Mouse (Mus musculus): Measurements from ENCODE around the gene Stag2. TPM values are rescaled to one million over a fixed set of nuclear protein-coding genes. Genes with fewer than 3 reads are reported as not detected.

Stag2 gene
- polyA plus RNA-seq, 1 experiment from 2014 or later, result 31.1 TPM

- H3K27ac ChIP-seq, result peak overlapping the region; percentile 99
- DNase-seq (ENCODE audit: low spot score), result peak; percentile 93
- peak overlapping the region; percentile 65 for H3K9ac ChIP-seq (ENCODE audit: low read depth, low read length)
- TF ChIP-seq CTCF (IDR thresholded peaks at IDR 0.05; ENCODE audit: low read depth), result no peak
- WGBS, result 23% methylated on average over 17 of the region's 17 CpGs
- peak overlapping the region; percentile 50 for H3K4me3 ChIP-seq (replicated peaks; ENCODE audit: low read depth, low read length)
- ATAC-seq (replicated peaks; ENCODE audit: low FRiP score, low read depth), result peak; percentile 67
- peak overlapping the region; percentile 59 for H3K4me2 ChIP-seq (ENCODE audit: low read length)
- no peaks in the 10 kb centered on the region for H3K27me3 ChIP-seq (ENCODE audit: insufficient read depth, low read length)
- H3K9me3 ChIP-seq (replicated peaks; ENCODE audit: low read length), result no peaks in the 10 kb centered on the region
- no peaks in the 10 kb centered on the region for H3K36me3 ChIP-seq (ENCODE audit: insufficient read depth, low read length)
- H3K4me1 ChIP-seq (replicated peaks; ENCODE audit: insufficient read depth, low read length), result no peaks in the 10 kb centered on the region
Observed at GRCm38 (mm10) chrX:42151903-42152369, 2.8 kb downstream of the Stag2 start.

DNA sequence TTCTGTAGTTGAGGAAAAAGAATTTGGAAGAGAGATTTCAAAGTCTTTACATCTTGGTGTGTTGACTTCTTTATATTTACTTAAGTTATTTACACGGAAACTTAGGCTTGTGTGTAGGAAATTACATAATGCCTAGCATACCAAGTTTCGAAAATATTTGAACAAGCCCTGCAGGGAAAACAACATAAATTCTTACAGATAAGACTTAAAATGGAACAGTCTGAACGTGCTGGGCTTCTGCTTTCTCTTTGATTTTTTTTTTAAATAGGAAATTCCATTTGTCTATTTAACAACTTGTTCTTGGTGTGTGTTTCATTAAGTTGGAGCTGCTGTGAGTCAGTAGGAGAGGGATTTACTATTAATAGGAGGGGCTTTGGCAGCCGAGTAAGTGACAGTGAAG, 3.9 kb downstream of the Stag2 start:
- H3K9ac ChIP-seq (ENCODE audit: low read depth, low read length), result no peak overlapping the region

DNA sequence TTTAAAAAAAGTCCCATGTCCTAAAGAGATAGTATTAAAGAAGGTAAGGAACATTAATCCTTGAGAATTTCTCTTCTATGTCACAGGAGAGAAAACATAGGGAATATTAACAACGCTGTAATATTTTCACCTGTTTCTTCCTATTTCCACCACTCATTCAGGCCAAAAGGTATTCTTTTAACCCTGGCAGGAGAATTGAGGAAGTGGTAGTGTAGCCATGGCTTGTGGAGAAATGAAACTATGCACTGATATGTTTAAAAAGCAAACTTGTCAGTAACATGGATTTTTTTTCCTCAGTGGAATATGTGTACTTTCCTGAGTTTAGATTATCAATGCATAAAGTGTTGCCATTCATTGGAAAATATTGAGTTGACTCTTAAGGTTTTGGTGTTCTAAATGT, 16.3 kb downstream of the Stag2 start:
- Histone ChIP-seq H3K36me3 (ENCODE audit: insufficient read depth, low read length) (no peaks in the 10 kb centered on the region), H3K27ac (no peak overlapping the region), H3K27me3 (ENCODE audit: insufficient read depth, low read length) (no peaks in the 10 kb centered on the region), H3K9me3 (replicated peaks; ENCODE audit: low read length) (no peaks in the 10 kb centered on the region), H3K4me2 (ENCODE audit: low read length) (no peak overlapping the region), H3K4me1 (replicated peaks; ENCODE audit: insufficient read depth, low read length) (no peaks in the 10 kb centered on the region), H3K9ac (ENCODE audit: low read depth, low read length) (no peak overlapping the region), H3K4me3 (replicated peaks; ENCODE audit: low read depth, low read length) (no peak overlapping the region)
- WGBS, result 85% methylated on average over 1 of the region's 1 CpGs
- TF ChIP-seq CTCF (IDR thresholded peaks at IDR 0.05; ENCODE audit: low read depth), result no peak
- no peak for DNase-seq (ENCODE audit: low spot score)
- no peak for ATAC-seq (replicated peaks; ENCODE audit: low FRiP score, low read depth)

More for the DNA sequence above, 3.9 kb downstream of the Stag2 start:
- Histone ChIP-seq H3K4me3 (replicated peaks; ENCODE audit: low read depth, low read length) (peak overlapping the region; percentile 50), H3K27ac (no peak overlapping the region), H3K9me3 (replicated peaks; ENCODE audit: low read length) (no peaks in the 10 kb centered on the region), H3K4me1 (replicated peaks; ENCODE audit: insufficient read depth, low read length) (no peaks in the 10 kb centered on the region), H3K27me3 (ENCODE audit: insufficient read depth, low read length) (no peaks in the 10 kb centered on the region), H3K36me3 (ENCODE audit: insufficient read depth, low read length) (no peaks in the 10 kb centered on the region), H3K4me2 (ENCODE audit: low read length) (peak overlapping the region; percentile 59)
- DNase-seq (ENCODE audit: low spot score), result peak; percentile 49
- no peak for TF ChIP-seq CTCF (IDR thresholded peaks at IDR 0.05; ENCODE audit: low read depth)
- no peak for ATAC-seq (replicated peaks; ENCODE audit: low FRiP score, low read depth)
- WGBS, result 21% methylated on average over 4 of the region's 4 CpGs

DNA sequence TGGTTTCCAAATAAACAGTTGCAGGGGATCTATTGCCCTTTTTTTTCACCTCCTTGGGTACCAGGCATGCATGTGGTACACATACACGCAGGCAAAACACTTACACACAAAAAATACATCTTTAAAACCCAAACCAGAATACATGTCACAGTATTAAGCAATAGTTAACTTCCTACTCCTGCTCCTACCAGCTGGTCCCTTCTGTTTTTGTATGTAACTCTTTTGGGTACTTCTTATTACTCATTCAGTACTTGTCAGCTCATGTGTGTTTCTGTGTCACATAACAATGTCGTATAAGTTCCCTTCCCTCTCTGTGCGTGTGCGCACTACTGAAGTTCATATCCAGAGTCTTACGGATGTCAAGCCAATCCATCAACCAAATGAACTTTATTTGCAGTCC, 21.7 kb downstream of the Stag2 start:
- Histone ChIP-seq H3K9me3 (replicated peaks; ENCODE audit: low read length) (no peaks in the 10 kb centered on the region), H3K4me3 (replicated peaks; ENCODE audit: low read depth, low read length) (no peak overlapping the region), H3K4me2 (ENCODE audit: low read length) (no peak overlapping the region), H3K27ac (no peak overlapping the region), H3K9ac (ENCODE audit: low read depth, low read length) (no peak overlapping the region), H3K27me3 (ENCODE audit: insufficient read depth, low read length) (no peaks in the 10 kb centered on the region), H3K4me1 (replicated peaks; ENCODE audit: insufficient read depth, low read length) (no peaks in the 10 kb centered on the region), H3K36me3 (ENCODE audit: insufficient read depth, low read length) (no peaks in the 10 kb centered on the region)
- no peak for DNase-seq (ENCODE audit: low spot score)
- TF ChIP-seq CTCF (IDR thresholded peaks at IDR 0.05; ENCODE audit: low read depth), result no peak
- WGBS, result 83% methylated on average over 5 of the region's 5 CpGs
- ATAC-seq (replicated peaks; ENCODE audit: low FRiP score, low read depth), result no peak

DNA sequence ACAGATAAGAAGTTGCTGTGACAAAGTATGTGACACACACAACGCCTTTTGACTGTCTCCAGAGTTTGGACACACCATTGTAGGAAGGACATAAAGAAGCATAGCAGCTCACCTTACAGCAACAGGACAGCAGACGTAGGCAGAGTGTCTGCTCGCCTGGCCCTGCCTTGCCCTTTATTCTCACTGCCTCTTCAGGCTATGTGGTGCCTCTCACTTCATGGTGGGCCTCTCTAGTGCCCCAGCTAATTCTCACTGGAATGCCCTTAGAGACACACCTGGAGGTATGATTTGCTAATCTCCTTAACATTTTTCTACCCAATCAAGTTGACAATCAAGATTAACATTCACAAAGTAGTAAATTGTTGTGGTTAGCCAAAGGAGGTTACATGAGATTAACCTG, 38.5 kb downstream of the Stag2 start:
- DNase-seq (ENCODE audit: low spot score) (no peak), ATAC-seq (replicated peaks; ENCODE audit: low FRiP score, low read depth) (no peak)
- Histone ChIP-seq H3K4me2 (ENCODE audit: low read length) (no peak overlapping the region), H3K4me1 (replicated peaks; ENCODE audit: insufficient read depth, low read length) (no peaks in the 10 kb centered on the region), H3K9ac (ENCODE audit: low read depth, low read length) (no peak overlapping the region), H3K27me3 (ENCODE audit: insufficient read depth, low read length) (no peaks in the 10 kb centered on the region), H3K9me3 (replicated peaks; ENCODE audit: low read length) (no peaks in the 10 kb centered on the region), H3K36me3 (ENCODE audit: insufficient read depth, low read length) (no peaks in the 10 kb centered on the region), H3K27ac (no peak overlapping the region), H3K4me3 (replicated peaks; ENCODE audit: low read depth, low read length) (no peak overlapping the region)
- 72% methylated on average over 3 of the region's 3 CpGs for WGBS
- TF ChIP-seq CTCF (IDR thresholded peaks at IDR 0.05; ENCODE audit: low read depth), result no peak

GRCm38 (mm10) chrX:42188825-42189426, 39.8 kb downstream of the Stag2 start:
- Histone ChIP-seq H3K27ac (no peak overlapping the region), H3K36me3 (ENCODE audit: insufficient read depth, low read length) (no peaks in the 10 kb centered on the region), H3K9me3 (replicated peaks; ENCODE audit: low read length) (no peaks in the 10 kb centered on the region), H3K4me3 (replicated peaks; ENCODE audit: low read depth, low read length) (no peak overlapping the region), H3K4me1 (replicated peaks; ENCODE audit: insufficient read depth, low read length) (no peaks in the 10 kb centered on the region), H3K4me2 (ENCODE audit: low read length) (no peak overlapping the region), H3K9ac (ENCODE audit: low read depth, low read length) (no peak overlapping the region), H3K27me3 (ENCODE audit: insufficient read depth, low read length) (no peaks in the 10 kb centered on the region)
- 62% methylated on average over 2 of the region's 2 CpGs for WGBS
- TF ChIP-seq CTCF (IDR thresholded peaks at IDR 0.05; ENCODE audit: low read depth), result no peak
- ATAC-seq (replicated peaks; ENCODE audit: low FRiP score, low read depth) (no peak), DNase-seq (ENCODE audit: low spot score) (no peak)

- DNase-seq (ENCODE audit: low spot score) (no peak), ATAC-seq (replicated peaks; ENCODE audit: low FRiP score, low read depth) (no peak)
- Histone ChIP-seq H3K9ac (ENCODE audit: low read depth, low read length) (no peak overlapping the region), H3K9me3 (replicated peaks; ENCODE audit: low read length) (no peaks in the 10 kb centered on the region), H3K27me3 (ENCODE audit: insufficient read depth, low read length) (no peaks in the 10 kb centered on the region), H3K4me3 (replicated peaks; ENCODE audit: low read depth, low read length) (no peak overlapping the region), H3K4me1 (replicated peaks; ENCODE audit: insufficient read depth, low read length) (no peaks in the 10 kb centered on the region), H3K27ac (no peak overlapping the region), H3K36me3 (ENCODE audit: insufficient read depth, low read length) (no peaks in the 10 kb centered on the region), H3K4me2 (ENCODE audit: low read length) (no peak overlapping the region)
- no peak for TF ChIP-seq CTCF (IDR thresholded peaks at IDR 0.05; ENCODE audit: low read depth)
- 74% methylated on average over 3 of the region's 3 CpGs for WGBS
Observed at GRCm38 (mm10) chrX:42194608-42195007, 45.5 kb downstream of the Stag2 start.
